Mouse (Mus musculus) forebrain, embryonic 15.5 days (tissue): ENCODE measurements around the gene Btbd9. TPM values are rescaled to one million over a fixed set of nuclear protein-coding genes. Genes with fewer than 3 reads are reported as not detected.

Experiments
- ATAC-seq: fragments of 200-750 bp; cut with Nextera tagmentation; replicated peaks from 2 replicates; pipeline ENCODE4 v1.8.0; 2017; ENCODE audit warnings: mild to moderate bottlenecking, moderate TSS enrichment, moderate library complexity
- H3K27ac ChIP-seq: fragments of 300-500 bp; sonication (generic); replicated peaks from 2 replicates; pipeline ENCODE4 v1.5.1; 2015; ENCODE audit warnings: mild to moderate bottlenecking, inconsistent platforms
- H3K27me3 ChIP-seq: fragments of 300-500 bp; sonication (generic); 2 replicates; pipeline ENCODE4 v1.6.1; 2015; ENCODE audit warnings: inconsistent platforms
- H3K36me3 ChIP-seq: fragments of 300-500 bp; sonication (generic); 2 replicates; pipeline ENCODE4 v1.6.1; 2015; ENCODE audit warnings: mild to moderate bottlenecking, inconsistent platforms
- H3K4me1 ChIP-seq: fragments of 300-500 bp; sonication (generic); 2 replicates; pipeline ENCODE4 v1.6.1; 2015; ENCODE audit warnings: inconsistent platforms
- H3K4me2 ChIP-seq: fragments of 300-500 bp; sonication (generic); replicated peaks from 2 replicates; pipeline ENCODE4 v1.6.1; 2015; ENCODE audit warnings: mild to moderate bottlenecking, inconsistent platforms
- H3K4me3 ChIP-seq: fragments of 300-500 bp; sonication (generic); 2 replicates; pipeline ENCODE4 v1.5.1; 2015; ENCODE audit warnings: mild to moderate bottlenecking, inconsistent platforms
- H3K9ac ChIP-seq: fragments of 300-500 bp; sonication (generic); replicated peaks from 2 replicates; pipeline ENCODE4 v1.6.1; 2015; ENCODE audit warnings: mild to moderate bottlenecking, inconsistent platforms
- H3K9me3 ChIP-seq: fragments of 300-500 bp; sonication (generic); 2 replicates; pipeline ENCODE4 v1.6.1; 2016; ENCODE audit warnings: inconsistent platforms
- WGBS: fragments of 180-500 bp; shearing (Covaris S2); methylation state at CpG from one replicate; pipeline ENCODE4 v1.1.7; 2015; ENCODE audit warnings: mixed read lengths; 5-methylcytosine and 5-hydroxymethylcytosine counted together
- polyA plus RNA-seq: library from polyadenylated mRNA; unstranded; fragments of >200 nt; fragmentation: Nextera tagmentation; extraction: Ambion mirVana; gene quantifications from 2 replicates; pipeline ENCODE4 v1.2.1, GENCODE M21; 2015

The Btbd9 gene
- polyA plus RNA-seq, 1 experiment from 2014 or later, result 146 TPM

DNA sequence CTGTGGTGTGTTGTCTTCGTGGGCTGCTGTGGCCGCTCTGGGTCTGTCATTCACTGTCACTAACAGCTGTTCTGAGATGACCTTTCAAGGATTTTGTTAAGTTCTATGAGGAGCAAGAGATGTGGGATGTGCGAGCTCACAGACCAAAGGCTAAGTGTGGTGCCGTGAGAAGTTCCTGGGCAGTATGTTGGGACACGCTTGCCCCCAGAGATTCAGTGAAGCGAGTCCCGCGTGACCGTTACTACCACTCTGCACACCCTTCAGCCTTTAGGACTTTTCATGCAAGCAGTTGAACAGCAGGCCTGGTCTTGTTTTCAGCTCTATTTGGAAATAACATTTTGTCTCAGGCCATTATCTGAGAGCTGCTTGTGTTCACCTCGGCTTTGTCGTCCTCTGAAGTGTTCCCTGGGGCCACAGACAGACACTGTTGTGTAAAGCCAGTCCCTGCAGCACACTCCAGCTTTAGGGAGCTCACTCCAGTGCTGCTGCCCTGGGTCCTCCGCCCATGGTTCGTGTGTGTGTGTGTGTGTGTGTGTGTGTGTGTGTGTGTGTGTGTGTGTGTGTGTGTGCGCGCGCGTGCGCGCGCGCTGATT is 380.6 kb downstream of the Btbd9 start:
- Histone ChIP-seq H3K27me3 (no peaks in the 10 kb centered on the region), H3K27ac (no peak overlapping the region), H3K4me3 (no peak overlapping the region), H3K9ac (no peak overlapping the region), H3K9me3 (no peaks in the 10 kb centered on the region), H3K4me1 (peaks cover 86% of the 10 kb centered on the region), H3K4me2 (no peak overlapping the region), H3K36me3 (no peaks in the 10 kb centered on the region)
- 78% methylated on average over 21 of the region's 21 CpGs for WGBS
- no peak for ATAC-seq

DNA sequence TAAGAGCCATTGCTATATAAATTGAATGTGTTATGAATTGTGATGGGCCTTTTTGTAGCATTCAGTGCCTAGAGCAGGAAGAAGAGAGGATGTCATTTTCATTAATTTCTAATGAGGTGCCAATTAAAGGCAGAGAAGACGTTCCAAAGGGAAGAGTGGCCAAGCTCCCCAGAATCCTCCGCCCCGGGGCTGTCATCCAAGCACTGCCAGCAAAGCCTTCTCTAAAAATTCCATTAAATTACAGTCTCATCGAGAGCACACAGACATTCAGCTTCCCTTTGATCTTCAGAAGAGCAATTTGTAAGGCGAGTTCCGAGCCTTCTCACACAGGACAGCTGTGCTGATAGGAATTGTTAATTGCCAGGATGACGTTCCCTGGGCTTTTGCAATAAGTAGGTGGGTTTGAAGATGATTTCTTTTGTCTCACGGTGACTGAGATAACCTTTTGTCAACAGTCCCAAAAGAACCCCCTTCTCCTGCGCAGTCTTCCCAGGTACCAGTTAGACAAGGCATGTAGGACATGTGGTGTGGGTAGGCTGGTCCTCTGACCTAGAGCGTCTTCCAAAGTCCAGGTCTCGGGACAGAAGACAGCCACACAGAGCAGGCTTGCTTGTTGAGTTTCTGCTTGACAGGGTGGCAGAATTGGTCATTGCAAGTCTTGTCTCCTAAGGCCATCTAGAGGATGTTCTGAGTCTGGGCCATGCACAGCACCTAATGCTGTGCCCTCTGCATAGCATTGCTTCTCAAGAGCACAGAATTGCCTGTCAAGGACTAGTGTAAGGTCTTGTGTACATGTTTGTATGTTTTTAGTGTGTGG is 381.5 kb downstream of the Btbd9 start:
- peak overlapping the region; percentile 38 for H3K27ac ChIP-seq
- H3K9ac ChIP-seq, result no peak overlapping the region
- no peaks in the 10 kb centered on the region for H3K27me3 ChIP-seq
- 30% methylated on average over 11 of the region's 11 CpGs for WGBS
- H3K36me3 ChIP-seq, result no peaks in the 10 kb centered on the region
- H3K4me3 ChIP-seq, result no peak overlapping the region
- no peak overlapping the region for H3K4me2 ChIP-seq
- no peaks in the 10 kb centered on the region for H3K9me3 ChIP-seq
- no peak for ATAC-seq
- peaks cover 86% of the 10 kb centered on the region for H3K4me1 ChIP-seq

GRCm38 (mm10) chr17:30194091-30194490 is 382.2 kb downstream of the Btbd9 start:
- Histone ChIP-seq H3K9me3 (no peaks in the 10 kb centered on the region), H3K4me2 (no peak overlapping the region), H3K36me3 (no peaks in the 10 kb centered on the region), H3K27me3 (no peaks in the 10 kb centered on the region), H3K4me3 (no peak overlapping the region), H3K4me1 (peaks cover 86% of the 10 kb centered on the region), H3K27ac (no peak overlapping the region), H3K9ac (no peak overlapping the region)
- no peak for ATAC-seq
- 62% methylated on average over 3 of the region's 3 CpGs for WGBS

GRCm38 (mm10) chr17:30193615-30194014 is 382.7 kb downstream of the Btbd9 start:
- Histone ChIP-seq H3K4me3 (no peak overlapping the region), H3K9me3 (no peaks in the 10 kb centered on the region), H3K4me1 (peaks cover 86% of the 10 kb centered on the region), H3K9ac (no peak overlapping the region), H3K4me2 (no peak overlapping the region), H3K27me3 (no peaks in the 10 kb centered on the region), H3K36me3 (no peaks in the 10 kb centered on the region), H3K27ac (no peak overlapping the region)
- 83% methylated on average over 2 of the region's 2 CpGs for WGBS
- ATAC-seq, result no peak

DNA sequence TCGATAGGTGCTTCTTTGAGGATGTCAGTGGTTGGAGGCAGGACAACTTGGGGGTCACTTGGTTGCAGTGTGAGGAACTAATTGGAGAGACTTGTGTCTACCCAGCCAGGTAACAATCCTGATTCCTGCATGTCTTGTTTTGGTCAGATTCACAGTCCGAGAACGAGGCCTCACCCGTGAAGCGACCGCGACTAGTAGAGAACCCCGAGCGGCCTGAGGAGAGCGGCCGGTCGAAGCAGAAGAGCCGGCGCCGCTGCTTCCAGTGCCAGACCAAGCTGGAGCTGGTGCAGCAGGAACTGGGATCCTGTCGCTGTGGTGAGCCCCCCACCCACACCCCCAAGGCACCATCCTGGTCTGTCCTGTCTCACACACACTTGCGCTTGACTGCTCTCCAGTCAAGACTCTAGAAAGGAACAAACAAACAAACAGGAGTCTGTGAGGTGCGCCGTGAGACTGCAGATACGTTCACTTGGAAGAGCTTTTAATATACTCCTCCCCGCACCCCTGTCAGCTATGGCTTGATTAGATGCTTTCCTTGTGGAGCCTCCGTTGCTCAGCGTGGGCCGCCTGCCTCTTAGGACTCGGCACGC is 383.8 kb downstream of the Btbd9 start:
- no peak for ATAC-seq

GRCm38 (mm10) chr17:30191097-30191640 is 385.1 kb downstream of the Btbd9 start:
- WGBS, result 64% methylated on average over 11 of the region's 11 CpGs
- no peaks in the 10 kb centered on the region for H3K36me3 ChIP-seq
- H3K4me3 ChIP-seq, result no peak overlapping the region
- no peak overlapping the region for H3K27ac ChIP-seq
- H3K4me1 ChIP-seq, result peaks cover 83% of the 10 kb centered on the region
- no peak overlapping the region for H3K9ac ChIP-seq
- H3K9me3 ChIP-seq, result no peaks in the 10 kb centered on the region
- no peaks in the 10 kb centered on the region for H3K27me3 ChIP-seq
- no peak for ATAC-seq
- H3K4me2 ChIP-seq, result no peak overlapping the region

More for the DNA sequence above, 383.8 kb downstream of the Btbd9 start:
- 86% methylated on average over 26 of the region's 26 CpGs for WGBS
- Histone ChIP-seq H3K4me1 (peaks cover 88% of the 10 kb centered on the region), H3K36me3 (no peaks in the 10 kb centered on the region), H3K4me2 (no peak overlapping the region), H3K9ac (no peak overlapping the region), H3K4me3 (no peak overlapping the region), H3K9me3 (no peaks in the 10 kb centered on the region), H3K27me3 (no peaks in the 10 kb centered on the region), H3K27ac (no peak overlapping the region)

DNA sequence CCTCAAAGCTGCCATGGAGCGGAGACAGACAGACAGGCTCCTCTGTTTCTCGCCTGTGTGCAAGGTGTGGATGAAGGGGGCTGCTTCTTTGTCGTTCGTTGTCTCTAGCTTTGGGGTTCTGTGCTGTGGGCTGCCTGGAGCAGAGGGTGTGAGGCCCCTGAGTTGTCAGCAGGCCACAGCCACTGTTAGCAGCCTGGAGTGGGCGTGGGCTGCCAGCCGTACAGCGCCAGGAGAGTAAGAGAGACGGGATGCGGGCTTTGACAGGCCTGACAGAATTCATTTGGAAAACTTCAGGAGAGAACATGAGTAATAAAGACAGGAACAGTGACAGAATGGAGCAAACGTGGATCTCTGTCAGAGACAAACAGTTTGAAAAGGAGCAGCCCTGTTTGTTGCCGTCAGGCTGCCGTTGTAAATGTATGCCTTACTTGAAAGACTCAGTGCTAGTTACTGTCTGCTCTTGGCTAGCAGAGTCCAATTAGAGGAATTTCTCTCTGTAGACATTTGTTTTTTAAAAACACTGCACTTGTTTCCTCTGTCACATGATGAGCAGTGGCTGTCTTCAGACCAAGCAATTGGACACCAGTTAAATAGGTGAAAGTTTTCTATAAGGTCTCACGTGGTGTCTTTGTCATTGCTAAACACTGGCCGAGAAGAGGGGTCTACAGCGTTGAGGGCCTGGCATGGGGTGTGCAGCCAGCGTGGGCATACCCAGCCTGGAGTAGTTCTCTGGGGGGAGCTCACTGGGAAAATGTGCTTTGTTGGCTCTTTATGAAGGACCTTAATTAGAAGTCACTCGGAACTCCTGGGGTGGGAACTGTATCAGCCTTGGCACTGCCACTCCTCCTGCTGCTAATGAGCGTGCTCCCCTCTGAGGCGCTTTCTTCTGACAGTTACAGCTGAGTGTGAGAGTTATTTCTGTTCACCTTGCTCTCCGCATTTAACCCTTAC is 388.0 kb downstream of the Btbd9 start:
- Histone ChIP-seq H3K4me2 (peak overlapping the region; percentile 32), H3K36me3 (no peaks in the 10 kb centered on the region), H3K9ac (no peak overlapping the region), H3K4me1 (peaks cover 60% of the 10 kb centered on the region), H3K27me3 (no peaks in the 10 kb centered on the region), H3K9me3 (no peaks in the 10 kb centered on the region), H3K4me3 (0 out of 2 replicates have a peak overlapping the region, but pooled peaks have one; percentile 1), H3K27ac (peak overlapping the region; percentile 91)
- ATAC-seq, result peak; percentile 87
- 8% methylated on average over 20 of the region's 20 CpGs for WGBS

- H3K9me3 ChIP-seq, result no peaks in the 10 kb centered on the region
- no peak overlapping the region for H3K9ac ChIP-seq
- 9% methylated on average over 5 of the region's 5 CpGs for WGBS
- peak overlapping the region; percentile 32 for H3K4me2 ChIP-seq
- no peak overlapping the region for H3K4me3 ChIP-seq
- no peaks in the 10 kb centered on the region for H3K36me3 ChIP-seq
- peaks cover 60% of the 10 kb centered on the region for H3K4me1 ChIP-seq
- no peaks in the 10 kb centered on the region for H3K27me3 ChIP-seq
- H3K27ac ChIP-seq, result peak overlapping the region; percentile 91
- 0 out of 2 replicates have a peak, but pooled peaks have one; percentile 3 for ATAC-seq
Measured at GRCm38 (mm10) chr17:30187581-30187980, 388.7 kb downstream of the Btbd9 start.

DNA sequence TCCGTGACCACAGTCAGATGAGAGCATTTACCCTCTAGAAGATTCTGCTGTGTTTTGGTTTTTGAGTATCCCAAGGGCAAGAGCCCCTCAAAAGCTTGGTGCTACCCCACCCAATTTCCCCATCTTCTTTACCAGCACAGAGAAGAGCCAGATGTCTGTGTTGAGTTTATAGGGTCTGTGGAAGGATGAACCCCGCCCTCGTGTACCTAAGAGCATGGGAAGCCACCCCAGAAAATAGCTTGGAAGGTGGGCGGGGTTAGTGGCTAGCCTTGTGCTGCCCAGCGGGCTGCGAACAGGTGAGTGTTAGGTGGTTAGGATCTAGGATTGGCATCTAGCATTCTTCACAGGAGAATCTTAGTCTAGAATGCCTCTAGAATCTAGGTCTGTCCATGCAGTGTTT is 389.1 kb downstream of the Btbd9 start:
- no peaks in the 10 kb centered on the region for H3K36me3 ChIP-seq
- no peak overlapping the region for H3K4me2 ChIP-seq
- WGBS, result 85% methylated on average over 6 of the region's 6 CpGs
- peaks cover 57% of the 10 kb centered on the region for H3K4me1 ChIP-seq
- H3K27ac ChIP-seq, result peak overlapping the region; percentile 91
- no peak overlapping the region for H3K9ac ChIP-seq
- H3K9me3 ChIP-seq, result no peaks in the 10 kb centered on the region
- ATAC-seq, result no peak
- no peak overlapping the region for H3K4me3 ChIP-seq
- no peaks in the 10 kb centered on the region for H3K27me3 ChIP-seq

GRCm38 (mm10) chr17:30183561-30183960 is 392.7 kb downstream of the Btbd9 start:
- no peak overlapping the region for H3K9ac ChIP-seq
- H3K4me1 ChIP-seq, result peaks cover 23% of the 10 kb centered on the region
- no peak for ATAC-seq
- H3K4me3 ChIP-seq, result no peak overlapping the region
- no peaks in the 10 kb centered on the region for H3K27me3 ChIP-seq
- H3K4me2 ChIP-seq, result no peak overlapping the region
- H3K9me3 ChIP-seq, result no peaks in the 10 kb centered on the region
- H3K27ac ChIP-seq, result no peak overlapping the region
- 75% methylated on average over 6 of the region's 6 CpGs for WGBS
- no peaks in the 10 kb centered on the region for H3K36me3 ChIP-seq

DNA sequence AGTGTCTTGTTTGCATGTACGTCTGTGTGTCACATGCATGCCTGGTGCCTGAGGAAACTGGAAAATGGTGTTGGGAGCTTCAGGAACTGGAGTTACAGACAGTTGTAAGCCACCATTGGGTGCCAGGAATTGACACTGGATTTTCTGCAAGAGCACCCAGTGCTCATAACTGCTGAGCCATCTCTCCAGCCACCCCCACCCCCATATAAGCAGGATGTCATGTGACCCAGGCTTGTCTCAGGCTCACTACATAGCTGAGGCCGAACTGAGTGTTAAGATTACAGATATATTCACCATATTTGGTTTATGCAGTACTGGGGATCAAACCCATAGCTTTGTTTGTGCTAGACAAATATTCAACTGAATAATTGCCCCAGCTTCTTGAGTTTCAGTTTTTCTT is 394.2 kb downstream of the Btbd9 start:
- Histone ChIP-seq H3K4me3 (no peak overlapping the region), H3K9ac (no peak overlapping the region), H3K36me3 (no peaks in the 10 kb centered on the region), H3K27me3 (no peaks in the 10 kb centered on the region), H3K4me1 (peaks cover 23% of the 10 kb centered on the region), H3K9me3 (no peaks in the 10 kb centered on the region), H3K27ac (no peak overlapping the region), H3K4me2 (no peak overlapping the region)
- no peak for ATAC-seq
- WGBS, result 96% methylated on average over 2 of the region's 2 CpGs
